Mouse (Mus musculus) E14TG2a.4 (cell line): ENCODE data around the gene Gm7579.

Experiments used
- CTCF ChIP-seq: conservative IDR thresholded peaks from 2 replicates; pipeline ENCODE4 v1.5.1; 2014; ENCODE audit warnings: low read length
- POU5F1 ChIP-seq: IDR thresholded peaks from 2 replicates; pipeline ENCODE4 v1.6.1; 2014; ENCODE audit warnings: low read length, borderline replicate concordance

DNA sequence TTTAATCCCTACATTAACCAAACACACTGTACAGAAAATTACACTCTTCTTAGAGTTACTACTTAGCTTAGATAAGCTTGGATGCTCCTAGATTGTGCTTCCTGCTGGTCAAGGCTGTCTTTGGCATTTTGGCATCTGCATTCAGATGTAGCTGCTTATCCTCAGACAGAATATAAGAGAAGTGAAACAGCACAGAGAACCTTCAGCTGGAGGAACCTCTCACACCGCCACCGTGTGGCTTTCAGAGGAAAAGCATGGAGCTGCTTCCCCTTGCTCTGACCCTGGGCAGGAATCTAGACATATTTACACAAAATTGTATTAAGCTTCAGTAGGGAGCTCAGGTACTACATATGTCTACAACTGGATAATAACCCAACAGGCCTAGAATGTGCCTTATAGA lies 43.9 kb downstream of the Gm7579 start:
- TF ChIP-seq CTCF (peak; percentile 73), POU5F1 (no peak)
